Mouse (Mus musculus): ENCODE results near the gene Krtcap2. TPM values are rescaled to one million over a fixed set of nuclear protein-coding genes. Genes with fewer than 3 reads are reported as not detected.

Gene Krtcap2
- polyA plus RNA-seq, 1 experiment from 2014 or later = 262 TPM

DNA sequence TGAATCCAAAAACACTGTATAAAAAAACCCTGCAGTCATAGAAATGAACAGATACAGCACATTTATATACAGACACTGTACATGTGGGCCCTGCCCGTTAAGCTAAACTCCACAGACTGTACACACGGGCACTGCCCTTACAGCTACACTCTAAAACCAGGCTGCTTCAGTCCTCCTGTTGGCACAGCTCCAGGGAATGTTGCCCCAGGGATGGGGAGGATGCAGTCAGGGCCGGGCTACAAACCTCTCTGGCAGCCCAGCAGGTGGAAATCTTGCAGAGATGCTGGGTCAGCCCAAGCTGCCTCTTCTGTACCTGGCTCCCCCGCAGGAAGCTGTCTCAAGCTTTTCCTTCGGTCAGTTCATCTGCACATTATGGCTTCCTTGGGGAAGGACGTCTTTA, 26.0 kb downstream of the Krtcap2 start:
- H3K27ac ChIP-seq (ENCODE audit: poor library complexity, severe bottlenecking) = no peak overlapping the region
- H3K4me2 ChIP-seq = no peak overlapping the region
- no peak overlapping the region for H3K4me3 ChIP-seq
- H3K4me1 ChIP-seq (replicated peaks) = peaks cover 49% of the 10 kb centered on the region
- H3K9me3 ChIP-seq (replicated peaks) = no peaks in the 10 kb centered on the region
- 61% methylated on average over 6 of the region's 6 CpGs for WGBS
- no peak overlapping the region for H3K9ac ChIP-seq
- ATAC-seq (ENCODE audit: insufficient number of reproducible peaks, low FRiP score) = no peak
- H3K36me3 ChIP-seq = peaks cover 42% of the 10 kb centered on the region
- no peaks in the 10 kb centered on the region for H3K27me3 ChIP-seq (replicated peaks)

GRCm38 (mm10) chr3:89276061-89276460, 30.3 kb downstream of the Krtcap2 start:
- no peaks in the 10 kb centered on the region for H3K27me3 ChIP-seq (replicated peaks)
- ATAC-seq (ENCODE audit: insufficient number of reproducible peaks, low FRiP score) = no peak
- H3K4me2 ChIP-seq = peak overlapping the region; percentile 93; the same call in 1 of the 2 replicates
- H3K9ac ChIP-seq = no peak overlapping the region
- no peak overlapping the region for H3K27ac ChIP-seq (ENCODE audit: poor library complexity, severe bottlenecking)
- H3K4me3 ChIP-seq = no peak overlapping the region
- H3K36me3 ChIP-seq = peaks cover 37% of the 10 kb centered on the region
- no peaks in the 10 kb centered on the region for H3K9me3 ChIP-seq (replicated peaks)
- peaks cover 44% of the 10 kb centered on the region for H3K4me1 ChIP-seq (replicated peaks)
- 86% methylated on average over 13 of the region's 13 CpGs for WGBS

GRCm38 (mm10) chr3:89277281-89278021, 31.7 kb downstream of the Krtcap2 start:
- no peak; the same call in 1 of the 2 replicates for ATAC-seq (ENCODE audit: insufficient number of reproducible peaks, low FRiP score)
- 16% methylated on average over 14 of the region's 14 CpGs for WGBS

GRCm38 (mm10) chr3:89278107-89278506, 32.3 kb downstream of the Krtcap2 start:
- Histone ChIP-seq H3K27me3 (replicated peaks) (no peaks in the 10 kb centered on the region), H3K4me1 (replicated peaks) (peaks cover 44% of the 10 kb centered on the region), H3K9me3 (replicated peaks) (no peaks in the 10 kb centered on the region), H3K9ac (peak overlapping the region; percentile 87), H3K36me3 (peaks cover 21% of the 10 kb centered on the region), H3K27ac (ENCODE audit: poor library complexity, severe bottlenecking) (peak overlapping the region; percentile 91), H3K4me3 (peak overlapping the region; percentile 64), H3K4me2 (peak overlapping the region; percentile 93)
- ATAC-seq (ENCODE audit: insufficient number of reproducible peaks, low FRiP score) = peak; percentile 46
- 31% methylated on average over 7 of the region's 7 CpGs for WGBS

More at GRCm38 (mm10) chr3:89277281-89278021, 31.7 kb downstream of the Krtcap2 start:
- Histone ChIP-seq H3K9ac (peak overlapping the region; percentile 87), H3K4me3 (peak overlapping the region; percentile 64), H3K27ac (ENCODE audit: poor library complexity, severe bottlenecking) (peak overlapping the region; percentile 91), H3K9me3 (replicated peaks) (no peaks in the 10 kb centered on the region), H3K27me3 (replicated peaks) (no peaks in the 10 kb centered on the region), H3K4me2 (peak overlapping the region; percentile 93), H3K4me1 (replicated peaks) (peaks cover 44% of the 10 kb centered on the region), H3K36me3 (peaks cover 25% of the 10 kb centered on the region)

GRCm38 (mm10) chr3:89278643-89279042, 32.9 kb downstream of the Krtcap2 start:
- Histone ChIP-seq H3K27me3 (replicated peaks) (no peaks in the 10 kb centered on the region), H3K9me3 (replicated peaks) (no peaks in the 10 kb centered on the region), H3K9ac (peak overlapping the region; percentile 87), H3K4me2 (peak overlapping the region; percentile 93), H3K4me1 (replicated peaks) (peaks cover 44% of the 10 kb centered on the region), H3K27ac (ENCODE audit: poor library complexity, severe bottlenecking) (peak overlapping the region; percentile 91), H3K36me3 (peaks cover 21% of the 10 kb centered on the region), H3K4me3 (peak overlapping the region; percentile 64)
- no peak for ATAC-seq (ENCODE audit: insufficient number of reproducible peaks, low FRiP score)
- 10% methylated on average over 8 of the region's 8 CpGs for WGBS

- H3K4me1 ChIP-seq (replicated peaks) = peaks cover 44% of the 10 kb centered on the region
- under 1% methylated on average over 35 of the region's 35 CpGs for WGBS
- peak; percentile 80 for ATAC-seq (ENCODE audit: insufficient number of reproducible peaks, low FRiP score)
- peaks cover 17% of the 10 kb centered on the region for H3K36me3 ChIP-seq
- no peaks in the 10 kb centered on the region for H3K27me3 ChIP-seq (replicated peaks)
- peak overlapping the region; percentile 87 for H3K9ac ChIP-seq
- H3K9me3 ChIP-seq (replicated peaks) = no peaks in the 10 kb centered on the region
- H3K27ac ChIP-seq (ENCODE audit: poor library complexity, severe bottlenecking) = peak overlapping the region; percentile 91
- H3K4me2 ChIP-seq = peak overlapping the region; percentile 93
- H3K4me3 ChIP-seq = peak overlapping the region; percentile 64
These were observed 33.6 kb downstream of the Krtcap2 start for GRCm38 (mm10) chr3:89279153-89279890.

DNA sequence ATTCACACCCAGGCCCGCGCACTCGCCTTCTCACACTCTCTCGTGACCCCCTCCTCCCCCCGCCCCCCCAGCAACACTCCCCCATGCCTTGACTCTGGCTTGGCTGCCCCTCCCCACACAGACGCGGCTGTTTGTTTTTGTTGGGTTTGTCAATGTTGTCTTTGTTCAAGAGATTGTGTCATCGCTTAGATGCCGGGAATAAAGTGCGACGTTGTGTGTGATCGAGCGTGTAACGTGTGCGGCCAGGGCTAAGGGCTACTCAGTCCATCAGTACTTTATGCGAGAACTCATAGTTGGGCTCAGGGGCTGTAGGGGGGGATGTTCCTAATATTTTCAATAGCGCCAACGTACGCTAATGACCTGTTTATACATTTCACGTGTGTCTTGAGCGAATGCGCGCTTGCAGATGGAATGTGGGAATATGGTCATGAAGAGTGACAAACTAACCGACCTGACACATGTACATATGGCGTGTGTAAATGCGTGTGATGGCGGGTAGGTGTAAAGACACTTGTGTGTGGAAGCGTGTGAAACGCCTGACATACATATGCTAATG, 34.4 kb downstream of the Krtcap2 start:
- Histone ChIP-seq H3K9ac (peak overlapping the region; percentile 87), H3K27ac (ENCODE audit: poor library complexity, severe bottlenecking) (peak overlapping the region; percentile 91), H3K36me3 (peaks cover 12% of the 10 kb centered on the region), H3K4me2 (peak overlapping the region; percentile 93), H3K9me3 (replicated peaks) (no peaks in the 10 kb centered on the region), H3K27me3 (replicated peaks) (no peaks in the 10 kb centered on the region), H3K4me3 (peak overlapping the region; percentile 64), H3K4me1 (replicated peaks) (peaks cover 44% of the 10 kb centered on the region)
- ATAC-seq (ENCODE audit: insufficient number of reproducible peaks, low FRiP score) = 0 out of 2 replicates have a peak, but pooled peaks have one; percentile 2
- under 1% methylated on average over 29 of the region's 29 CpGs for WGBS

- Histone ChIP-seq H3K4me3 (peak within 1 kb of the TSS; percentile 64), H3K4me2 (peak within 1 kb of the TSS; percentile 93), H3K36me3 (peaks cover 4% of the 10 kb centered on the region), H3K27ac (ENCODE audit: poor library complexity, severe bottlenecking) (peak within 1 kb of the TSS; percentile 91), H3K4me1 (replicated peaks) (peaks cover 44% of the 10 kb centered on the region), H3K9me3 (replicated peaks) (no peaks in the 10 kb centered on the region), H3K27me3 (replicated peaks) (no peaks in the 10 kb centered on the region), H3K9ac (peak within 1 kb of the TSS; percentile 87)
- under 1% methylated on average over 52 of the region's 52 CpGs for WGBS
- no peak for ATAC-seq (ENCODE audit: insufficient number of reproducible peaks, low FRiP score)
These were observed 35.1 kb downstream of the Krtcap2 start, which contains the start of gene Efna1 for GRCm38 (mm10) chr3:89280606-89281511. Gene Efna1 (minus strand): TSS chr3:89281142.

GRCm38 (mm10) chr3:89281579-89282290, 36.0 kb downstream of the Krtcap2 start:
- Histone ChIP-seq H3K9ac (peak overlapping the region; percentile 87; the same call in 1 of the 2 replicates), H3K4me3 (peak overlapping the region; percentile 64), H3K36me3 (no peaks in the 10 kb centered on the region), H3K4me2 (peak overlapping the region; percentile 93), H3K4me1 (replicated peaks) (peaks cover 37% of the 10 kb centered on the region), H3K9me3 (replicated peaks) (no peaks in the 10 kb centered on the region), H3K27ac (ENCODE audit: poor library complexity, severe bottlenecking) (no peak overlapping the region), H3K27me3 (replicated peaks) (no peaks in the 10 kb centered on the region)
- 11% methylated on average over 20 of the region's 20 CpGs for WGBS
- no peak for ATAC-seq (ENCODE audit: insufficient number of reproducible peaks, low FRiP score)

GRCm38 (mm10) chr3:89282291-89282643, 36.5 kb downstream of the Krtcap2 start:
- Histone ChIP-seq H3K36me3 (no peaks in the 10 kb centered on the region), H3K27ac (ENCODE audit: poor library complexity, severe bottlenecking) (no peak overlapping the region), H3K9ac (no peak overlapping the region), H3K4me3 (no peak overlapping the region), H3K4me1 (replicated peaks) (peaks cover 32% of the 10 kb centered on the region), H3K27me3 (replicated peaks) (no peaks in the 10 kb centered on the region), H3K9me3 (replicated peaks) (no peaks in the 10 kb centered on the region), H3K4me2 (0 out of 2 replicates have a peak overlapping the region, but pooled peaks have one; percentile 93)
- 21% methylated on average over 4 of the region's 4 CpGs for WGBS
- no peak for ATAC-seq (ENCODE audit: insufficient number of reproducible peaks, low FRiP score)

Data from heart, embryonic 12.5 days (tissue).